Mouse (Mus musculus) layer of hippocampus, adult 11-12 months (tissue): ENCODE data around the gene Stac2.

Source experiments
- DNase-seq: peaks from one replicate; pipeline ENCODE4 v3.0.0; 2022; ENCODE audit warnings: low spot score

The Stac2 gene

DNA sequence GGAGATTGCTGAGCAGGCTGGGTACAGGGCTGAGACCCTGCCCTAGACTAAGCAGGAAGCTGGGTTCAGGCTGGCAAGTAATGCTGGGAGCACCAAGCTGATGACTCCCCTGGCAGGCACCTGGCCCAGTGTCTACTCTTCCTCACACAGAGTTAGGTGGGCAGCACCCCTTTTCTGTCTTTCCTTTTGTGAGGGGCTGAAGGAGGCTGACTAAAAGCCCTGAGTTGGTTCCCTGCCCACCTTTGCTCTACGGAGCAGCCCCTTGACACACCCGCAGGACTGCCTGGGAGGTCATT is 2.8 kb downstream of the Stac2 start:
- DNase-seq = no peak

DNA sequence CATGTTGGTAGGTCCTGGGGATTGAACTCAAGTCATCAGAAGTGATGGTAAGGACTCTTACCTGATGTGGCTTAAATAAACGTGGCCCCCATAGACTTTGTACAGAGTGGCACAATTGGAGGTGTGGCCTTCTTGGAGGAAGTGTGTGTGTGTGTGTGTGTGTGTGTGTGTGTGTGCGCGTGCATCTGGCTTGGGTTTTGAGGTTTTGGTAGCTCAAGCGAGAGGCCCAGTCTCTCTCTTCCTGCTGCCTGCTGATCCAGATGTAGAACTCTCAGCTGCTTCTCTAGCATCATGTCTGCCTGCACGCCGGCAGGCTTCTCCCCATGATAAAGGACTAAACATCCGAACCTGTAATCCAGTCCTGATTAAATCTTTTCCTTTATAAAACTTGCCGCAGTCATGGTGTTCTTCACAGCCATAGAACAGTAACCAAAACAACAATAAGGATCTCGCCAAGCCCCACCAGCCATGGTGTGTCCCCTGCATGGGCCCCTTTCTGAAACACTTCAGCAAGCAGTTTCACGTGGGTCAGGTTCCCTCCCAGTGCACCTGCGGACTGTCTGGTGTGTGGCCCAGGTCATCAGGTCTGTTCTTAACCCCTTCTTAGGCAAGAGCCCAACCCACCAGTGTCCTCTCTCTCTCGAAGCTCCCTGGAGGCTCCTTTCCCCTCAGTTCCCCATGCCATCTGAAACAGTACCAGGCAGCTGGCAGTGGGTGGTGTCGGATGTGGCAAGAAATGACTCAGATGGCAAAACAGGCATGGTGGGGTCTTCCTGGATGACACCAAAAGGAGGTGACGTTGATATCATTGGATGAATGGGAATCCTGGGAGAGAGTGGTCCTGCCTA is 3.4 kb downstream of the Stac2 start:
- no peak for DNase-seq

DNA sequence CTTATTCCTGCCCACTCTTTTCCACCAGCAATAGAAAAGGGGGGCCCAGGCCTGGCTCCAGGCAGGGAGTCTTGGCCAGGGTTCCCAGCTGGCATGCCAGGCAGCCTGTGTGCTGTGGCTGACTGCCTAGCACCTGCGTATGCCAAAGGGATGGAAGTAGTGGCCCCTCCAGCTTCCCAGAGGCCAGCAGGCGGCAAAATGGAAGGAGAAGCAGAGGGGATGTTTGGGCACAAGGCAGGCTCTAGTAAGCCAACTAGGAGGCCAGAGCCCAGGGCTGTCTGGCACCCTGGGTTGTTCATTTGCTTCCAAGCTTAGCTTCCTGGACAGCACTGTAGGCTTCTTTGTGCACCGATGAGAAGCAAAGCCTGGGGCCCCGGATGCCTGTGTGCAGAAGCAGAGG is 5.5 kb downstream of the Stac2 start:
- DNase-seq = peak; percentile 60

DNA sequence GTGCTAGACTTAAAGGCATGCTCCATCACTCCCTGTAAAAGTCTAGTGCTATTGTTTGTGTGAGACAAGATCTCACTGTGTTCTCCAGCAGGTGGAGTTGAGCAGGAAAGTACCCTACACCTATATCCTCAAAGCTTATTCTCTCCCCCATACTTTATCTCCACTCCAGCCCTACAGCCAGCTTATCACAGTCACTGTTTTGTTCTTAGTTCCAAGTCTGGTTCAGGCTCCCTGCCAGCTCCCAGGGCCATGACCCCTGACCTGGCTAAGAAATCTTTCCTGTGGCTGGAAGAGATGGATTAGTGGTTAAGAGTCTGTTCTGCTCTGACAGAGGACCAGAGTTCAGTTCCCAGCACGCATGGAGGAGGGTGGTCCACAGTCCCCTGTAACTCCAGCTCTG is 6.8 kb downstream of the Stac2 start:
- no peak for DNase-seq

DNA sequence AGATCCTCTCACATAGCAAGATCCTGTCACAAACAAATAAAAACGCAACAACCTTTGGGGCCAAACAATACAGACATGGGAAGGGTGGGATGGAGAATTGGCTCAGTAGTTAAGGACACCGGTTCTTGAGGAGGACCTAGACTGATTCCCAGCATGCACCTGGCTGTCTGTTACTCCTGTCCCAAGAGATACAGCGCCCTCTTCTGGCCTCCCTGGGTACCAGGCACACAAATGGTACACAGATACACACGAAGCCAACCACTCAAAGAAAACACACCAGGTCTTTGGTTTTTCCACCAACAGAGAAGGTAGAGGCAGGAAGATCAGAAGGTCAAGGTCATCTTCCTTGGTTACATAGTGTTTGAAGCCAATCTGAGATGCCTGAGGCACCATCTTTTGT is 7.7 kb downstream of the Stac2 start:
- DNase-seq = no peak

DNA sequence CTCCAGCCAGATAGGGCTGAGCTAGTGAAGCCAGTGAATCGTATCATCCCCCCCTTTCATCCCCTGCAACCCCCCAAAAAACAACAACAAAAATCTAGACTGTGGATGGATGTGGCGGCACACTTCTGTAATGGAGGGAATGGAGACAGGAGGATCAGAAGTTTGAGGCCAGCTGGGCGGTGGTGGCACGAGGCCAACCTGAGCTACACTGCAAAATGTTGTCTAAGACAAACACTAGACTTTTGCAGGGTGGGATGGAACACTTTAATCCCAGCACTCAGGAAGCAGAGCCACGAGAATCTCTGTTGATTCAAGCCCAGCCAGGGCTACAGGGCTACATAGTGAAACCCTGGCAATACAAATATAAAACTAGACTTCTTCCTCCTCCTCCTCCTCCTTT is 9.2 kb downstream of the Stac2 start:
- DNase-seq = no peak

DNA sequence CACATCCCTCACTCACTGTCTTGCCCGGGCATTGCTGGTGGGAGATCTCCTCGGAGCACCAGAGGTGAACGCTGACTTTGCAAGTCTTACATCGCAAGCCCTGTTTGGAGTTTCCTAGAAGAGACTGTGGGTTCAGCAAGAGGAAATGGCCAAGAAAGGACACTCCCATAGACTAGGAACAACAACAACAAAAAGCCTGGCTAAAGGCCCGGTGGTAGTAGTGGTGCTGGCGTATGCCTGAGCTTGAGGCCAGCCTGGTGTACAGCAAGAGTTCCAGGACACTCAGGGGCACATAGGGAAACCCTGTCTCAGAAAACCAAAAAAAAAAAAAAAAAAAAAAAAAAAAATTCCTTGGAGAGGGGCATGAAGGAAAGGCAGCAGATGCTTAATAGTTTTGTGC is 10.5 kb downstream of the Stac2 start:
- DNase-seq = no peak

DNA sequence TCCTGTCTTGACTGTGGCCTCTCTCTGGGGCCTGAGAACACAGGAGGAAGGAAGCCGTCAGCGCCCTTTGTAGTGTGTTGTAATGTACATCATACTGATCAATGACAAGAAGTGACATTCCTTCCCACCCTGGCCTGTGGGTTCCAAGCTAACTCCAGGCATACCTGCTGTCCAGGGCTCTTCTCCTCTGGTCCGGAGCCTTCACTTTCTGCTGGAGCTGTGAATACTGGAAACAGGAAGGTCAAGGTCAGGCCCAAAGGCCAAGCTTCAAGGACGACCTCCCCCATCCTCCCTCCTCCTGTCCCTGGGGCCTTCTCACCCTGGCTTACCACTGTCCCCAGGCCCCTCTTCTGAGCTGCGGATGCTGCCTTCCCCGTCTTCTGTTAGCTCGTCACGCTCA is 12.3 kb downstream of the Stac2 start:
- no peak for DNase-seq

DNA sequence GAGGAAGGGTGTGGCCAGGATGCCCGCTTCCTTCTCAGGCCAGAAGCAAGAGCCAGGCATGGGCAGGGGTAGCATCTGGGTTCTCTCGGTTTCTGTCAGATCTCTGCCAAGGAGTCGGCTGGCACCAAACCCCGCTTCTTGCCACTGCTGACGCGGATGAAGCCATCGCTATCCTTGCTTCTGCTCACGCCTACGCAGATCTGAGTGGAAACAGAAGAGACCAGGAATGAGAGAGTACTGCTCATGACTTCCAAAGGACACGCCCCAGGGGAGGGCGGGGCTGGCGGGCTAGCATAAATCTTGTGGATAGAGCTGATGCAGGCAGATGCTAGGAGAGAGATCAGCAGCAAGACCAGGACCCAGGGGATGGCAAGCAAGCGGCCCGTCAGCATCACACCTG is 15.4 kb downstream of the Stac2 start:
- no peak for DNase-seq

DNA sequence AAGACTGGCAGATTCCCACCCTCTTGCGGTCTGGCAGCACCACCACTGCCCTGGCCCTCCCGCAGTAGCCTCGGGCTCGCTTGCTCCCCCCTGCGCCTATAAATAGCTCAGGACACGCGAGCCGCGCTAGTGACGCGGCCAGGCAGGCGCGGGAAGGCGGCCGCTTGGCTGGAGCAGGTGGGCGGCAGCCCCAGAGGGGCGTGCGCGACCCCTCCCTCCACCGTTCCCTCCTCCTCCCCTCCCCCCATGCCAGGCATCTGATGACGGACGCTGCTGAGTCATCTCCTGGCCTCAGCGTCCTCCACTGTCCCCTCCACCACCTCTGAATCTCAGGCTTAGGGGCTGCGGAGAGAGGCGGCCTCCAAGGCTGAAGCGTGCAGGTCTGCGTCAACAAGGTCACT is 17.3 kb downstream of the Stac2 start:
- DNase-seq = no peak

DNA sequence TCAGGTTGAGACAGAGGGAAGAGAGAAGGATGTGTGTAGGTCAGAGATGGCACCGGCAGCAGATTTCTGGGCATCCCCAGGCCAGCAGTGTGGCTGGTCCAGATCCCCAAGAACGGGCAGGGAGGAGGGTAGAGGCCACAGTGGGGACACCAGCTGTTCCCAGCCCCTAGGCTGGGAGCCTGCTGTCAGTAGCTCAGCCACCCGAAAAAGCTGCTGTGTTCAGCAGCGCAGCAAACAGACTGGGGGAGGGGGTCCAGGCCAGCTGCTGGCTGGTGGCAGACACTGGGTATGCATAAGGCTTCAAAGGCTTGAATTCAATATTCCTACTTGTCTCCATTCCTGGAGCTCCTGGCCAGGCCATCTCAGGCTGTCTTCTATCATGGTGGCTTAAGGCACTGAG is 18.4 kb downstream of the Stac2 start:
- no peak for DNase-seq

DNA sequence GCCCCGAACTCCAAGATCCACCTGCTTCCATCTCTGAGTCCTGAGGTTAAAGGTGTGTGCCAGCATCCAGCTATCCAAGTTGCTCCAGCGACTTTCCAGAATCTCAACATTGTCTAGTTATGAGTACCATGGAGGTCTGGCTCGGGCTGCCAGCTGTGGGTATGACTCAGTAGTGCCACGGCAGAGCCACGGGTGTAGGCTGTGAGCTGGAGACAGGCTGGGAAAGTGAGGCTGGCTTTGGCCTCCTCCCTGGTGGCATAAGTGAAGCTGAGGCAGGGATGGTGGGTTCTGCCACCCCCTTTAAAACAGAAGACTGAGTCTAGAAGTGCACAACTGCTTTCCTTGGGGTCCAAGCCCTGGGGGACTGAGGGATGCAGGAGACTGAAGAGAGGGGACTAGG is 19.2 kb downstream of the Stac2 start:
- DNase-seq = no peak

DNA sequence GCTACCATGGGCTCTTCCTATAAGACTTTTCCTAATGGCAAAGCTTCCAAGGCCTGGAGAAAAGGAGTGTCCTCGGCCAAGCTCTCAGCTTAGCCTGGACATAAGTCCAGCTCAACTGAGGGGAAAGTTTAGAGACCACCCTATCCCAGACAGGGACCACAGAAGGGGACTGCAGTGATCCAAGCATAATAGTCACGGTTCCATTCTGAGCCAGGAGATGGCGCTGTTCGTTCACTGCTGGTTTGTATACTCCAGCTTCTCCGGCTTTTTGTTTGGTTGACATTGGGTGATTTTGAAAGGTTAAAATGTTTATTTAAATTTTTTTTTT is 21.9 kb downstream of the Stac2 start:
- peak; percentile 84 for DNase-seq

DNA sequence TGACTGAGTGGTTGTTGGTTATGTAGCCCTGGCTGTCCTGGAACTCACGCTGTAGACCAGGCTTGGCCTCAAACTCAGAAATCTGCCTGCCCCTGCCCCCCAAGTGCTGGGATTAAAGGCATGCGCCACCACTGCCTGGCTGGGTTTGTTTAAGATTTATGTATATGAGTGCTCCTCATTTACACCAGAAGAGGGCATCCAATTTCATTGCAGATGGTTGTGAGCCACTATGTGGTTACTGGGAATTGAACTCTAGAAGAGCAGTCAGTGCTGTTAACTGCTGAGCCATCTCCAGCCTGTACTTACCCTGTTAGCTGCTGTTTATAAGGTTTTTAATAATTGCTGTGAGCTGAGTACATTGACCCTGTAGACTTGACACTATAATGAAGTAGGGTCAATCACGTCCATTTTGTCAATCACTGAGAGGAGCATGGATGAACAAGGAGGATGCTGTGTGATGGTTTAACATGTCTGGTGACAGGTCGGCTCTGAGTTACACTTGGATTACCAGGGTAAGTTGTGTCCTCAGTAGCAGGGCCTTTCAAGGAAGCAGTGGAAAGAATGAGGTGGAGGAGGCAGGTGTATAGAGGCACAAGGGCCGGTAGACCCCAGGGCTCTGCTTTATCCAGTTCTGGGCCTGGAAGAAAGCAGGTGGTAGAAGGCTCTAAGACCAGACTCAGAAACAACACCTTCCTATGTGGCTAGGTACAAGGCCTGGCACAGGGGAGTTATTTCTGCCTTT is 22.4 kb downstream of the Stac2 start:
- DNase-seq = no peak

DNA sequence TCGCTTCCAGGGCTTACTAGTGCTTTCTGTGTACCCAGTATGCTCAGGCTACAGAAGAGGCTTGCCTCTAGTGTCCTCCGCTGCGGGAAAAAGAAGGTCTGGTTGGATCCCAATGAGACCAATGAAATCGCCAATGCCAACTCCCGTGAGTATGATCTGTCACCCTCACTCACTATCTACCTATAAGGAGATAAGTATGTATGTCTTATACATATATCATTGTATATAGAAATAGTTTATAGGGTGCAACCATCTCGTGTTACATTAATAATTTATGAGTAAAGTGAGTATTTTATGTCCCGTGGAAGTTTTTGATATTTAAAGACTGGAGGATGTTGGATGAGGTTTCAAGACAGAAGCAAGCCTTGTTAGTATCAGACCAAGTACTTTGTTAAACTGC is 25.5 kb downstream of the Stac2 start:
- no peak for DNase-seq

DNA sequence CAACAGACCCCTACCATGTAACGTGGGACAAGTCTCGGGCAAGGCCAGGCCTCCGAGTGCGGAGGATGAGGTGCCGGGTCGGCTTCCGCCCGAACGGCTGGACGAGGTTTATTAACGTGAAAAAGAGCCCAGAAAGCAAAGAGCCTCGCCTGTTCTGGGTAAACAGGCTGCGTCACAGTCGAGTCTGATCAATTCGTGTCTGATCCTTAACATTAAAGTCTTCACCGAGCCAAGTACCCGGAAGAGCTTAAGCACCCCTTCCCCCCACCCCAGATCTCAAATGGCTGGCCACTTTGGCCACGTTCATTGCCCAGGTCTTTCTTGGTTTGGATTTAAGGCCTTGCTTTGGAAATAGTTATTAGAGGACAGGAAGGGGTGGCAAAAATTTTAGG is 26.0 kb downstream of the Stac2 start:
- no peak for DNase-seq

DNA sequence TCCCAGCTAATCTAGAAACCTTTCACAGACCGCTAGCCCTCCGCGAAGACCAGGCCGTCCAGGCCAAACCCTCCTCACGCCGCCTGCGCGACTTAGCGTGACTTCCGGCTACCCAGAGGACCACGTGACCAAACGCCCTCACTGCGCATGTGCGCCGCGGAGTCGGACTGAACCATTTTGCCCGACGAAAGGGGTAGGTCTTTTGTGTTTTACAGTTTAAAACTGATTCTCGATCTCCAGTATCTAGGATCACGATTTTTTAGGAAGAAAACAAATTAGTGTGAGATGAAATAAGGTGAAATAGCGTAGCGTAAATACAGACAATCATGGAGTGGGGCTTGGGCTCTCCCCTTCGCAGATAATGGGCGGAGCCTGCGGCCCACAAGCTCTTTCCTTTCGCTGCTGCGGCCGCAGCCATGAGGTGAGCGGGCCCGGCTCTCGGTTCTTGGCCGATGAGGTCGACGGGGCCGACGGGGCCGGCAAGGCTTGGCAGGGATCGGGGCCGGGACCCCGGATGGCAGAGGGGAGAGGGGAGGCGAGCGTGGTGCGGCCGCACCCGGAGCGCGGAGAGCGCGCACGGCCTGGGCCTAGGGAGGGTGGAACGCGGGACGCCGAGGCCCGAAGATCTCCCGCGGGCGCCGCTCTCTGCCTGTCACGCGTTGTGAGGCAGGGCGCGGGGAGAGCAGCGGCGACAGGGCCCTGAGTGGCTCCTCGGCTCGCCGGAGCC is 26.5 kb downstream of the Stac2 start, which contains the start of gene Rpl19:
Gene Rpl19, plus strand, starts transcription at position 141 of the 727 bp plus-strand sequence.
- peak; percentile 93 for DNase-seq

DNA sequence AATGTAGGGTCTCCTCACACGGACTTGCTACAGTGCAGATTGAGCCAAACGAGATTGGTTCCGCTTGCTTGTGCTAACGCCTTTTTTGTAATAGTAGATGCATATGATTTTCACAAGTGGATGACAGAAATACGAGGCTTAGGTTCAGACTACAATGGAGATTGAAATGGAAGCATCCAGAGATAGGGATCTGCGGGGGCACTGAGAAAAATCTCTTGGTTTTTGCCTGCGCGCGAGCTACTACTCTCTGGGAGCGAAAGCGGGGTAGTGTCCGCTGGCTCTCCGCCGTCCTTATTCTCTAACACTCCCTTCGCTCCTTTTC is 27.1 kb downstream of the Stac2 start:
- no peak for DNase-seq

DNA sequence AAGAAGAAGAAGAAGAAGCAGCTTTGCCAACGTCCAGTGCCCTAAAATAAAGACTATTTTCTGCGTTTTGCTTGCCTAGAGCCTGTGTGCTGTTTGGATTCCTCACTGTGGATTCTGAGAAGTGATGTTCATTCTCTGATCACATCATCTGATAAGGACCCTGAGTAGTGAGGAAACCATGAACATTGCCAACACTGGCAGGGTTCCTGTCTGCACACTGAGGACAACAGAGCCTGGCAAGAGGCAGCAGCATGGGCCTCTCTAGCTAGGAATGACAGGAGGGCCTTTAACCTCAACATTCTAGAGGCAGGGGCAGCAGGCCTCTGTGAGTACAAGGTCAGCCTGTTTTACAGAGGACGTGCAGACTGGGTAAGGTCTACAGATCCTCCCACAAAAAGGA is 28.7 kb downstream of the Stac2 start:
- no peak for DNase-seq

DNA sequence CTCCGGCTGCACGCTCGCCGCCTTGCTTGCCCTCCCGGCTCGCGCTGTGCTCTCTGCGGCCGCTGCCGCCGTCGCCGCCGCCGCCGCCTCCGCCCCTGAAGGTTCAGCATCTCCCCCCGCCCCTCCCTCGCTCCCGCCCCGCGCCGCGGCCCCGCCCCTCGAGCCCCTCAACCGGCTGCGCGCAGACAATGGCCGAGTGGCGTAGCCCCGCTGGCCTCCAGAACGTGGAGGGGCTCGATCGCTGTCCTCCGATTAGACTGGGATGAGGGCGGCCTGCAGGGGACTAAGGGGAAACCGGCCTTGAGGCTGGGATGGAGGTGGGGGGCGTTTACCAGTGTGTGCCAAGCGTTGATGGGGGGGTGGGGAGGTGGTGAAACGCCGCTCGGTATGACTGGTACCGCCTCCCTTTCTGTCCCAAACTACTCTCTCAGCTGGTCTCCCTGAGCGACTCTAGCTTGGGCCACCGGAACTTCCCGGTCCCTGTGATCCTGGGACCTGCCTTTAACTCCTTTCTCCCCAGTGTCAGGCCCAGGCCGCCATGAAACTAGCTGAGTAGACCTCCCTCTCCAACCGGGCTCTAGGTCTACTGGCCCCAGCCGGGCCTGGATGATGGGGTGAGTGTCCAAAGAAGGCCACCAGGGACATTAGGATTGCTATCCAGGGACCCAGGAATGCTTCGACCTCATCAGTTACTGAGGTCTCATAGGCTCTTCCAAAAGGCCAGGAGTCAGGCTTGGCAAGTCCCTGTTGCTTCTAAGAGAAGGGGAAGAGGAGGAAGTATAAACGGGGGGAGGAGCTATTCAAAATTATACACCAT is 30.5 kb downstream of the Stac2 start, which contains the start of gene Cacnb1:
Gene Cacnb1, minus strand, starts transcription at position 480 of the 817 bp plus-strand sequence.
- DNase-seq = no peak

DNA sequence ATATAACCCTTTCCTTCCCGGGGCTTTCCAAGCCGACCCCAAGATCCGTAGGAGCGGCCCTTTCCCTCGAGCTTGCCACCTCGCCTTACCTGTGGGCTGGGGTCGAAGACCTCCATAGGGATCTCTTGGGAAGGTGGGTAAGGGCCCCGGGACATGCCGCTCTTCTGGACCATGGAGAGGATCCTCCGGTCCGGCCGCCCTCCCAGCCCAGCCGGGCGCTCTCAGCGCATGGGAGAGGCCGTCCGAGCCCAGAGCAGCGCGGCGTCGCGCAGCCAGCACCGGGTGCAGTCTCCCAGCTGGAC is 31.1 kb downstream of the Stac2 start:
- no peak for DNase-seq

DNA sequence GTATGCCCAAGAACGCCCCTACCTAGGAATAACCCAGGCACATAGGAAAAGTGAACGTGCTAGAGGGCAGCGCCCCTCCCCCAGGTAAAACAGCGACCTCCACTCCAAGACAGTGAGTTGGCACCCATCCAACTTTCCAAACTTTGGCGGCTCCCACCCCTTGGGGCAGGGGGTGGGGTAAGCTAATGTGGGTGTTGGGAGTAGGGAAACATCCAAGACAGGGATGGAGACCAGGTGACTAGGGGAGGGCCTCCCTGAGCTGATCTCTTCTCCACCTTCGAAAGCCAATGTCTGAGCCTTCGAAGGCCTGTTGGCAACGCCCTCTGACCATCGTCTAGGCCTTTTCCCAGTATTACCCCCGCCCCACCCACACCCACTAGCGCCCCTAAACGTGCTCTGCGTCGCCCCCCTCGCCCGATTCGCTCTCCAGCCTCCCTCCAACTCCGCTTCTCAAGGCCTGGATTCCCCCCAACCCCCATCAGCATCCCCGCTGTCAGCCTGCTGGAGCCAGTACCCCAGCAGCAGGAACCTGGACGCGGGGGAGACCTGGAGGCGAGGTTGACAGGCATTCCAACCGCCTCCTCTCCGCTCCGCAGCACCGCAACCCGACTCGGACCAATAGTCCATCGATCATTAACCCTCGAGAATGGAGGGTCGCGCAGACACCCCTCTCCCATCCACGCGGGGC is 31.6 kb downstream of the Stac2 start:
- DNase-seq = no peak
